Mouse (Mus musculus): ENCODE measurements around the gene Ubash3b. TPM values are rescaled to one million over a fixed set of nuclear protein-coding genes. Genes with fewer than 3 reads are reported as not detected.

Gene Ubash3b
- 8.9 TPM for polyA plus RNA-seq (2021)

- H3K27me3 ChIP-seq: no peaks in the 10 kb centered on the region
- in situ Hi-C loops (cut with MboI; ENCODE audit: low pct_unique_long_range_greater_than_20kb): no loop called here
- ChIA-PET POLR2A (no interaction called here), CTCF (no interaction called here)
- TF ChIP-seq CTCF (IDR thresholded peaks at IDR 0.05): no peak
- no peak for ATAC-seq
- no peak for DNase-seq (ENCODE audit: low read depth, low spot score)
Measured at GRCm38 (mm10) chr9:41161413-41161812, at the start of gene Ubash3b. TSS of gene Ubash3b (minus strand) at chr9:41161697.

GRCm38 (mm10) chr9:41207130-41208104 is 45.9 kb upstream of the Ubash3b start:
- TF ChIP-seq CTCF (IDR thresholded peaks at IDR 0.05): peak; percentile 84
- DNase-seq (ENCODE audit: low read depth, low spot score) (peak; percentile 84), ATAC-seq (peak; percentile 73)
- in situ Hi-C loops (cut with MboI; ENCODE audit: low pct_unique_long_range_greater_than_20kb): no loop called here
- CTCF ChIA-PET: interaction anchor here (0.6 to 3.4 kb wide), 28 partner anchors 10 to 1144 kb away, joined by 3 to 29 read pairs (median 3); no protein-coding TSS in a partner anchor
- POLR2A ChIA-PET: interaction anchor here (0.6 kb wide), 2 partner anchors 218 to 369 kb away, joined by 4 to 5 read pairs; no protein-coding TSS in a partner anchor
- H3K27me3 ChIP-seq: no peaks in the 10 kb centered on the region

DNA sequence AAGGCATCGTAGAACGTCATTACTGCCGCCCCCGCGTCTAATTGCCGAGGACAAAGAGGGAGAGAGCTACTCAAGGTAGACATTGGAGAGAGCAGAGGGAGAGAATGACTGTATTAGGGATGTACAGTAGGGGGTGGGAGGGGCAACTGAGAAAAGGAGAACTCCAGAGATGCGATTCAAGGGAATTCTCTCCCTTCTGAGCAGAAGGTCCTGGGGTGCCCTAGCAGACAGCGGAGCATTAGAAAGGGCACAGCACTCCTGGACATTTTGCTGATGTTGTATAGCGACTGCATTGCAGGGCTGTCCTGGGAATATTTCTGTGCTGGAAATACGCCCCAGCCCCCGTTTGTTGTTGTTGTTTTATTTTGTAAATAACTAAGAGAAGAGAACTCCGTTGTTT is 45.2 kb upstream of the Ubash3b start:
- H3K27me3 ChIP-seq: no peaks in the 10 kb centered on the region
- no peak for ATAC-seq
- POLR2A ChIA-PET: no interaction called here
- CTCF ChIA-PET: interaction anchor here (0.9 to 3.4 kb wide), 13 partner anchors 10 to 749 kb away, joined by 3 to 29 read pairs (median 4); no protein-coding TSS in a partner anchor
- no peak for TF ChIP-seq CTCF (IDR thresholded peaks at IDR 0.05)
- in situ Hi-C loops (cut with MboI; ENCODE audit: low pct_unique_long_range_greater_than_20kb): no loop called here
- no peak for DNase-seq (ENCODE audit: low read depth, low spot score)

GRCm38 (mm10) chr9:41205267-41205666 is 43.8 kb upstream of the Ubash3b start:
- no peak for ATAC-seq
- no peaks in the 10 kb centered on the region for H3K27me3 ChIP-seq
- TF ChIP-seq CTCF (IDR thresholded peaks at IDR 0.05): no peak
- ChIA-PET CTCF (interaction anchor here (0.7 to 3.4 kb wide), 4 partner anchors 8 to 215 kb away, joined by 3 to 15 read pairs (median 6); no protein-coding TSS in a partner anchor), POLR2A (no interaction called here)
- in situ Hi-C loops (cut with MboI; ENCODE audit: low pct_unique_long_range_greater_than_20kb): no loop called here
- no peak for DNase-seq (ENCODE audit: low read depth, low spot score)

DNA sequence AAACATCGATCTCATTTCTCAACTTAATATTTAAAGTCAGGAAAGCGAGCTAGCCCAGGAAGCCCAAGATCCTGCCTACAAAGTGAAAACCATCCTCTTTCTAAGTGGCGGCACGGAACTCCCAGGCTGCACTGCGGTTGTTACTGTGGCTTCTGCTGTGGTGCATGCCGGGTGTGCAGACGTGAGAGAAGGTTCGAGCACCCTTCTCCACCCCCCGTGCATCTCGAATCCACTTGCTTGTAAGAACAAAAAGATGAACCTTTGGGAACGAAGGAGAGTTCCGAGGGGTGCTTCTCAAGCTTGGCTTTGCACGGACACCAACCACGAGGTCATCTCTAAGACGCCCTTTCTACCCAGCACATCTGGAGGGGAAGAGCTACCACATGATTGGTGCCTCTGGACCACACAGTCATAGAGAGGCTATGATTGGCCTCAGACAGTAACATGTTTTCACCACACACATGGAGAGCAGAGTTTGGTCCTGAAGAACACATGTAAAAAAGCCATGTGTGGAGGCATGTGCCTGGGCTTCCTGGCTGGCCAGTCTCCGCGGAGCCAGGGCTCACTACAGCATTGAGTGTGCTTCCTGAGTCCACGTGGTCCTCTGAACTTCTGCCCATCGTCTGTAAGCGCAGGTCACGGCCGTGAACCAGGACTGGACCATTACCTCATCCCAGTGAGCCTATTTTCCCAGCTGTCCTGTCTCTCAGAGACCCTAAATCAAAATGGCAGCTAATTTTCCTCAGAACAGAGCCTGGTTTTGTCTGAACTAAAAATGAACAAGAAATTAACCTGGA is 38.2 kb upstream of the Ubash3b start:
- DNase-seq (ENCODE audit: low read depth, low spot score) (no peak), ATAC-seq (no peak)
- POLR2A ChIA-PET: no interaction called here
- no peaks in the 10 kb centered on the region for H3K27me3 ChIP-seq
- CTCF ChIA-PET: interaction anchor here (2.9 to 5.2 kb wide), 2 partner anchors 8 to 9 kb away, joined by 8 to 29 read pairs; no protein-coding TSS in a partner anchor
- no peak for TF ChIP-seq CTCF (IDR thresholded peaks at IDR 0.05)
- in situ Hi-C loops (cut with MboI; ENCODE audit: low pct_unique_long_range_greater_than_20kb): loop anchor here (25.0 kb wide), 1 partner anchor 562 kb away; no protein-coding TSS in a partner anchor

DNA sequence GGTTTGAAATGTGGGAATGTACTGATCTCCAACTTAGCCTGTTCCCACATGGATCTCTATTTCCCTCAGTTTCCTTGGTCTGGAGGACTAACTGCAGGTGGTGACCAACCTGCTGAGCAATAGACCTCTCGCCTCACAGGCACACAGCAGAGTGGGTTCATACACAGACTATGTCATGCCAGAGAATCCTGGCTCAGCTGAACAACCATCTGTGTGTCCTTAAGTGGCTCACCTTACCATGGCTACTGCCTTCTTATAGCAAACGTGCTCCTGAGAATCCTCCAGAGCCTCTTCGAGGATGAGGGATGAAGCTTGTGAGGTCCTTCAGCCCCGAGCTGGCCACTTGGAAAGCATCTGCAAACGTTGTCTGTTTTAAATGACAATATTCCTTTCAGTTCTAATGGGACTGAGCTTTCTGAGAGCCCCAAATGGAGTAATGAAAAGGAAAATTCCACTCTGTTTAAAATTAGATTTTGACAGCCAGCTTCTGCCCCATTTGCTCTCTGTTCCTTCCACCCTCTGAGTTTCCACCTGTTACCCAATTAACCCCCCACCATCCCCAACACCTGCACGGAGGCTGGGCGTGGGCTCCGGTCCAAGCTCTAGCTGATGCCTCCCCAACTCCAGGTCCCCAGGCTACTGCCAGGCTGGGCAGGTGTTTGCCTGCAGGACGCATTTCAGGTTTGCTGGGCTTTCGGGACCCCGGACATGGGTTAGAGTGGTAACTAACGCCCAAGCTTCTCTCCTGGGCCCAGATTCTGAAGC is 37.2 kb upstream of the Ubash3b start:
- POLR2A ChIA-PET: no interaction called here
- CTCF ChIA-PET: interaction anchor here (5.2 kb wide), 1 partner anchor 9 kb away, joined by 29 read pairs; no protein-coding TSS in a partner anchor
- ATAC-seq (no peak), DNase-seq (ENCODE audit: low read depth, low spot score) (no peak)
- no peaks in the 10 kb centered on the region for H3K27me3 ChIP-seq
- in situ Hi-C loops (cut with MboI; ENCODE audit: low pct_unique_long_range_greater_than_20kb): loop anchor here (25.0 kb wide), 1 partner anchor 561 kb away; no protein-coding TSS in a partner anchor
- TF ChIP-seq CTCF (IDR thresholded peaks at IDR 0.05): no peak

GRCm38 (mm10) chr9:41195742-41196311 is 34.3 kb upstream of the Ubash3b start:
- POLR2A ChIA-PET: no interaction called here
- ATAC-seq: no peak

GRCm38 (mm10) chr9:41191651-41192210 is 30.2 kb upstream of the Ubash3b start:
- H3K27me3 ChIP-seq: no peaks in the 10 kb centered on the region
- in situ Hi-C loops (cut with MboI; ENCODE audit: low pct_unique_long_range_greater_than_20kb): loop anchor here (5.0 to 25.0 kb wide), 2 partner anchors 199 to 554 kb away; no protein-coding TSS in a partner anchor
- no peak for DNase-seq (ENCODE audit: low read depth, low spot score)
- no peak for TF ChIP-seq CTCF (IDR thresholded peaks at IDR 0.05)
- ATAC-seq: no peak
- ChIA-PET POLR2A (no interaction called here), CTCF (interaction anchor here (0.7 to 6.5 kb wide), 19 partner anchors 9 to 355 kb away, joined by 3 to 49 read pairs (median 4); no protein-coding TSS in a partner anchor)

More at GRCm38 (mm10) chr9:41195742-41196311, 34.3 kb upstream of the Ubash3b start:
- H3K27me3 ChIP-seq: no peaks in the 10 kb centered on the region
- CTCF ChIA-PET: interaction anchor here (5.2 kb wide), 1 partner anchor 12 kb away, joined by 29 read pairs; no protein-coding TSS in a partner anchor
- no peak for DNase-seq (ENCODE audit: low read depth, low spot score)
- TF ChIP-seq CTCF (IDR thresholded peaks at IDR 0.05): no peak
- in situ Hi-C loops (cut with MboI; ENCODE audit: low pct_unique_long_range_greater_than_20kb): loop anchor here (25.0 kb wide), 1 partner anchor 559 kb away; no protein-coding TSS in a partner anchor

Measured in Patski (cell line).